Mouse (Mus musculus): ENCODE data around the gene 4930518I15Rik.
A peak's percentile ranks its signal among the peaks of the same experiment; 100 is the strongest.
"Not testable (repeated sequence)": the region's sequence is repeated elsewhere in the genome, so short reads cannot be mapped to it uniquely, and the experiment has no call there.

4930518I15Rik gene

DNA sequence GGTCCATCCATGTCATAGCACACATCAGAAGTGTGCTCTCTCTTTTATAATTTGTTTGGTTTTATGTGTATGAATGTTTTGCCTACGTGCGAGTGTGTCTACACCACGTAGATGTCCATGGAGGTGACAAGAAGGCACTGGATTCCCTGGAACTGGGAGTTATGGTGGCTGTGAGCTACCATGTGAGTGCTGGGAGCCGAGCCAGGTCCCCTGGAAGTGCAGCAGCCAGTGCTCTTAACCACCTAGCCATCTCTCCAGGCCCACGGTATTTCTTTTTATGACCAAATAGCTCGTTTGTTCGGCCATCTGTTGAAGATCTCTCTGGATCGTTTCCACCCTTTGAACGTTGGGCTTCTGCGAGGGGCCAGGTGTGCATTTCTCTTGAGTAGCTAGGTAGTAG lies 14.4 kb downstream of the 4930518I15Rik start:
- DNase-seq (ENCODE audit: low read depth, low spot score), result no peak

DNA sequence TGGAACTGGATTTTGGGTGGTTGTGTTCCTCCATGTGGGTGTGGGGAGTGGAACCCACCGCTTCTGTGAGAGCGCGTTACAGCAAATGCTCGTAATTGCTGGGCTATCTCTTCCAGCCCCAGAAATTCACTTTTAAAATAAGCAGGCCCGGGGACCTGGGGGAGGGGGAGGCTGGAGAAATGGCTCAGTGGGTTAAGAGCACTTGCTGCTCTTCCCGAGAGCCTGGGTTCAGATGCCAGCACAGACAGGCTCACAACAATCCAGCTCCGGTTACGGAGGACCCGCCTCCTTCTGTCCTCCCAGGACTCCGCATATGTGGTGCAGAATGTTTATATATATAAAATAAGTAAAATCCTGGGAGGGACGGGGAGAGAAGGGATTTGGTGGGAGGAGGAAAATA lies 15.0 kb downstream of the 4930518I15Rik start:
- no peak for DNase-seq (ENCODE audit: low read depth, low spot score)

DNA sequence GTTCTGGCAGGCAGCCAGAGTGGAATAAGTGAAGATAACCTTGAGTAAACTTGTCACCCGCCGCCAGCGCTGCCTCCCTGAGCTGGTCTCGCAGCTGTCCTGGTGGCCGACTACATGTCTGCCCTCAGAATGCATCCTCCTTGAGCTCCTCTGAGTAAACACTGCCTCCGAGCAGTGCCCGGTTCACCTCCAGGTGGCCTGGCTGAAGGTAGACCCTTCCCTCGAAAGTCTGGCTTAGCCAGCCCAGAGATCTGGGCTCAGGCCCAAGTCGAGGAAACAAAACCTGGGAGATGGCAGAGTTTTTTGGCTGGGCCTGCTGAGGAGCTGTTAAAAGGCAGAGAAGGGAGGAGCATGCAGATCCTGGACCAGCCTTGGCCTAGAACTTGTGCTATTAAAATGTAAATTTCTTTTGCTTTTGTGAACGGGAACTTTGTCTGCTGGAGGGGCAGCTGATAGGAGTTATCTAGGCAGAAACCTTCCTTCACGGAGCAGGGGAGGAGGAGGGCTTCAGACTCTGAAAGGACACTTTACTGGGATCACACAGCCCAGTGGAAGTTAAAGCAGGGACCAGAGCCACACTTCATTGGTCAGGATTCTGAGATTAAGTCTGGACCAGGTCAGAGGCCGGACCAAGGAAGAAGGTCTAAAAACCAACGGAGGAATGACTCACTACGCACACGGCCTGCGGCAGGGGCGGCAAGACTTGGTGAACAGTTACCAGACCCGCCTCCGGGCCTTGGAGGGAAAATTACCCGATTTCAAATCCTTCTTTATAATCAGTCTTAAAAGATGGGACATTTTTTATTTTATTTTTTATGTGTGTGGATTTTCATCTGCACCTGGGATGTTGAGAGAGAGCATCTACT lies 15.7 kb downstream of the 4930518I15Rik start:
- no peak for DNase-seq (ENCODE audit: low read depth, low spot score)

DNA sequence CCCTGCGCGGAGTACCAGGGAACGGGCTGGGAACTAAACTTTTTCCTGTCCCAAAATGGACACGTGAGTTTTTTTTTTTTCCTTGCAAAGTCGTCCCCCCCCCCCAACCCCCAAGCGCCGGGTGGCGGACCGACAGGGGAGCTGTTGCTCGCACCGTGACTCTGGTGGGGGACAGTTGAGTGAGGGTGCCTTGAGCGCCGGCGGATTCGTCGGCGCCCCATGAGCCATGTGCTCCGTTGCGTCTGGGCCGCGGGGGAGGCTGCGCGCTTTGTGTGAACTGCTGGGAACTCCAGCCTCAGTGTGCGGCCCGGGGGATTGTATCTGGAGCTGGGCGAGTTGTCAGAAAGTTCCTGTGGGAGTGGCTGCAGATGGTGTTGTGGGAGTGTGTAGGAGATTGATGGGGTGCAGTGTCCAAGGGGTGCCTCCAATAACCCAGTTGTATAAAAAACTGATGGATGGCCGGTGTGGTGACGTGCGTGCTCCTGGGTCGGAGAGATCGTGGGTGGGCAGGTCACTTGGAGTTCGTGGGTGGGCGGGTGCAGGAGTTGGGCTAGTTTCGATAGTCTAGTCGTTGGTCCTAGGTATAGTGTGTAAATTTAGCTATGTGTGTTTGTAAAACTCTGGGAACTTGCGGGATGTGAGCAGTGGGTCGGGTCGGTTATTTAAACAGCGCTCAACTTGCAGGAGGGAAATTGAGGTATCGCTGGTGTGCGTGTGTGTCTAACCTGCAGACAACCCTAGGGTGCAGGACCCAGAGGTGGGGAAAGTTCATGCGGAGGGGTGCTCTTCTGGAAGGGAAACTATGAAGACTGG lies 16.5 kb downstream of the 4930518I15Rik start:
- DNase-seq (ENCODE audit: low read depth, low spot score), result no peak

DNA sequence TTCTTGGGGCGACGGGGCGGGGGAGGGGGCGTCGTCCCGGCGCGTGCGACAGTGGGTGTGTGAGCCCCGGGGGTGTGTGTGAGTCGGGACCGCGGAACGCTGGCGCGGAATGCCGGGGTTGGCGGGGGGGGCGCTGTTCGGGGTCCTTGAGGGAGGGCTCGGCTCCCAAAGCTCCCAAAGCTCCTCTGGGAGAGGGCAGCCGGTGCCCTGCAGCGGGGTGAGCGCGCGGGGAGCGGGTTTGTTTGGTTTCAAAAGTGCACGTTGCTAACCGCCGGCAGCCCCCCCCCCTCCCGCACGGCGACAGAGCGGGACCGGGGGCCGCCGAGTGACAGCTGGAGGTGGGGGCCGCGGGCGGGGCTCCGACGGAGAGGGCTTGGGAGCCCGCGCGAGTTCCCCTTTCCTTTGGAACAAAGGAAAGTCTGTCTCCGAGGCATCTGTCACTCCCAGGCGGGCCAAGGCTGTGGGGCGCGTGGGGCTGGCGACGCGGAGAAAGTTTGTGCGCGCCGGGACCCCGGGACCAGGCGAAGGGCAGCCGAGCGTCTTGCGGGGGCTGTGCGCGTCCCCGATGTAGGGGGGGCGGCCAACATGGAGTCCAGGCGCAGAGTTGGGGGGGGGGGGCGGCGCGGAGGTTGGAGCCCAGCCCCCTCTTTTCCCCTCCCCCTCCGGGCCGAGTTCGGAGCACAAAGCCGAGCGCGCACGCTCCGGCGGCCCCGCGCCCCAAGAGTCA lies 17.3 kb downstream of the 4930518I15Rik start:
- no peak for DNase-seq (ENCODE audit: low read depth, low spot score)

DNA sequence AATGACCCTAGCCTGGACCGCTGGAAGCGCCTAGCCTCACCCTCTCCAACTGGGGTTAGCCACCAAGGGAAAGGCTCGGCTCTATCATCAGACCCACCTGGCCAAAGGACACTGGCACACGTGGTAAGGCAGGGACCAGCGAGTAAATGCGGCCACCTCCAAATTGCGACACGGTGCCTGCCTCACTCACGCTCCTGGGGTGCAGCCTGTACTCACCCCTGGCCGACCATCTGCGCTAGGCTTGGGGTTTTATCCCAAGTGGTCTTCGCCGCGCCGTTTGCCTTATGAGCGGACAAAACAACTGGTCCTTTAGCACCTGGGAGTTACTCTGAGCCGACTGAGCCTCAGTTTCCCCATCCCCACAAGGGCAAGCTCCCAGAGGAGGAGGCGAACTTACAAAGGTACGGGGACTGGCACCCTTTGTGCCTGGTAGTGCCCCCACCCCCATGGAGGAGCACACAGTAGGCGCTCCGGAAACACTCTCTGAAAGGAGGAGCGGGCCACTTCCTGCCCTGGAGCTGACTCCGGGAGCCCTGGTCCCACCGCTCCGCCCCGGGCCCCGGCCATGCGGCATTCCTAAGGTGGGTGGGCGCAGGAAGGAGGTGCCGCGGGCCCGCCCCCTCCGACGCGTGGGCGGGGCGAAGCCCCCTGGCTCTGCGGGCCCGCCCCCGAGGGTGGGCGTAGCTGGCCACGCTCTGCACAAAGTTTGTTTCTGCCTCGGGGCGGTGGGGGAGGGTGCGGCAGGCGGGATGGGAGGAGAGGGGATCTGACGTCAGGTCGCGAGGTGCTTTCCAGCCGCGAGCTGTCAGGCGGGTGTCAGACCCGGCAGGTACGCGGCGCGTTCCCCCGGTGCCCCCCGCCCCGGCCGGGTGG lies 18.2 kb downstream of the 4930518I15Rik start, which contains the start of gene Tgif2:
TSS of gene Tgif2 (plus strand) at position 689 of the 873 bp plus-strand sequence.
- peak; percentile 92 for DNase-seq (ENCODE audit: low read depth, low spot score)

DNA sequence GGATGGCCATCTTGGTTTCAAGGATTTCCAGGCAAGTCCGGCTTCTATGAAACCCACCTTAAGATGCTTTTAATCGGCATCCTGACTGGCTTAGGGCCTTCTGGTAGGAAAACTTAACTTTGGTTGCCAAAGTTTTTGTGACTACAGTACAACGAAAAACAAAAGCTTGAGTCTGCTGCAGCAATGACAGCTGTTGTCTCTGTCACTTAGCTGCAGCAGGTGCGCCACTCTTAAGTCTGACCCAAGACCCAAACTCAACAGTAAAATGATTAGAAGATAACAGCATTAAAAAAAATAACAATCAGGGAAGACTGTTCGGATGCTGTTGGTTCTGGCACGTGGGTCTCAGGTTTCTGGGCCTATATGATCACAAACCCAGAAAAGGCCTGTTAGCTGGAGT lies 18.9 kb downstream of the 4930518I15Rik start:
- no peak for DNase-seq (ENCODE audit: low read depth, low spot score)

DNA sequence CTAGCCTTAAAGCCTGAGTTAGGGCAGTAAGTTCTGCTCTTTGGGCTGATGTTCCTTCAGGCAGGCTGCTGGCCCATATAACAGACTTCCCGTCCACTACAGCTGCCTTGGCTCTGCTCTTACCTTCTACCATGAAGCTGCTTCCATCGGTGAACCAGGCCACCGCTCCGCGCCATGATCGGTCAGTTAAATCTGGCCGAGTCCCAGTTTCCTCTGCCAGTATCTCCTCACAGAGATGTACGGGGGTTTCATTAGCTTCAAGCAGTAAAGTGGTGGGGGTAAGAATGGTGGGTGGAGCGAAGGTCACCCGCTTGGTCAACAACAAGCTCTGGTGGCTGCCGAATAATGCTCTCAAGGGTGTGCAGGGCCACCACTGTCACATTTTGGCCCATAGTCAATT lies 23.4 kb downstream of the 4930518I15Rik start:
- DNase-seq (ENCODE audit: low read depth, low spot score), result no peak

DNA sequence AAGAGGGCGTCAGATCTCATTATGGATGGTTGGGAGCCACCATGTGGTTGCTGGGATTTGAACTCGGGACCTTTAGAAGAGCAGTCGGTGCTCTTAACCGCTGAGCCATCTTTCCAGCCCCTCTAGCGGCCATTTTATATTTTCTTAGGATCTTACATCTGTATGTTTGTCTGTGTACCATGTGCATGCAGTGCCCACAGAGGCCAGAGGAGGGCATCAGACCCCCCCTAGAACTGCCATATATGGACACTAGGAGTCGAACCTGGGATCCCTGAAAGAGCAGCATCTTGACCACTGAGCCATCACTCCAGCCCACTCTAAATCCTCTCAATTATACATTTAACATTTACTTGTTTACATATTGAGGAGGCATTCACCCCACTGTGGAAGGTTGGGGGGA lies 32.6 kb downstream of the 4930518I15Rik start:
- DNase-seq (ENCODE audit: low read depth, low spot score), result not testable (repeated sequence)

DNA sequence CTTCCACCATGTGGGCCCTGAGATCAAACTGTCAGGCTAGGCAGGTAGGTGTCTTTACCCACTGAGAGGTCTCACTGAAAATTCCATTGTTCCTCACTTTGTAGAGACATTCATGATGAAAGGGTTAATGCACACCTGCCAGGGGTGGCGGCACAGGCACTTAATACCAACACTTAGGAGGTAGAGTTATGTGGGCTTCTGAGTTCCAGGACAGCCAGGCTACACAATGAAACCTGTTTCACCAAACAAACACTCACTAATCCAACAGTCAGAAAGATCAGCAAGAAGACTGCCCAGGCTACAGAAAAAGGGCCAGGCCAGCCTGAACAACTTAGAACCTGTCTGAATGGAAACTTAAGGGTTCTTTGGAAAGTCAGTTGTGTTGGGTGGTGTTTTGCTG lies 41.6 kb downstream of the 4930518I15Rik start:
- DNase-seq (ENCODE audit: low read depth, low spot score), result no peak

DNA sequence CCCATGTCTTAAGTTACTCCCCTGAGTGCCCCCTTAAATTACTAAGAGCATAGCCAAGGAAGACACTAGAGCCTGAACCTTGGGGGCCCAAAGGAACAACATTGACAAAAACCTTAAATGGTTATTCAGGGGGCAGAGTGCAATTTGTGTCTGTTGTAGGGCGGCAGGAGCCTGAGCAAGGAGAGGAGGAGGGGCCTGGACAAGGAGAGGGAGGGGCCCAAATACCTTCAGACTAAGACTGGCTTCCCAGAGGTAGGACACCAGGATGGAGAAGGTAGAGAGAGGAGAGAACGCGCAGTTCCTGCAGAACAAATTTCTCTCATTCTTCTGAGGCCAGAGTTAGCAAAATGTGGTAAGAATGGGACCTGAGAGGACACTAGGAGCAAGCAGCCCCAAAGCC lies 42.3 kb downstream of the 4930518I15Rik start:
- no peak for DNase-seq (ENCODE audit: low read depth, low spot score)

DNA sequence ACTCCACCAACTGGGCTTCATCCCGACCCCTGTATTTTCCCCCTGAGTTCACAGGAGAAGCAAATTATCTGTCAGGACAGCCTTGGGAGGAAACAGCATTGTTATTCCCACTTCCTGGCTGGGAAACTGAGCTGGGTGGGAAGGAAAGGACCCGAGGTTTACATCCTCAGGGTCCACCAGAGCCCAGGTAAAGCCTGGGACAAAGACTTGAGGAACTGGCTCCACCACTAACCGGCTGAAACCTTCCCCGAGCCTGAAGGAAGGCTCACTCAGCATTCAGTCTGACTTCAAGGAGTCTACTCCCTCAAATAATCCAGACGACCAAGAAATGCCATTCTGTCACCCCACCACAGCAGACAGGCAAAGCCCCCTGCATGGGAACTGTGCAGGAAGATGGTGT lies 42.9 kb downstream of the 4930518I15Rik start:
- DNase-seq (ENCODE audit: low read depth, low spot score), result no peak

DNA sequence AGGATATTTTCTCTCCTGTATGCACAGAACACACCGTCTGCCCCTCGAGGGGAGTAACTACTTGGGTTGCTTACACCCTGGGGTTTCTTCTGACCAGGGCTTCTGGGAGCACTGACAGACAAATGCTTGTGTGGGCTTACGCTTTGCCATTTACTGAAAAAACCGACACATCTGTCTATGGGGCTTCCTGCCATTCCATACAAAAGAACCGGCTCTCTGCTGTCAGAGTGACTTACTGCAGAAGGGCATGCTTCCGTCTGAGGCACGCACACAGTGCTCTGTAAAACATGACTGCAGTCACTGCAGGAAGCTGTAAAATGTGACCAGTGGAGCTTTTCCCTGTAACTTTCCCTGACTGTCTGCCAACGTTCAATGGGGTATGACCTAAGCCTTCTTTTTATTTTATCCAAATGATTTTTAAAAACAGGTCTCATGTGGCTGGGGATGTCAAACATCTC lies 43.4 kb downstream of the 4930518I15Rik start:
- peak; percentile 27 for DNase-seq (ENCODE audit: low read depth, low spot score)

DNA sequence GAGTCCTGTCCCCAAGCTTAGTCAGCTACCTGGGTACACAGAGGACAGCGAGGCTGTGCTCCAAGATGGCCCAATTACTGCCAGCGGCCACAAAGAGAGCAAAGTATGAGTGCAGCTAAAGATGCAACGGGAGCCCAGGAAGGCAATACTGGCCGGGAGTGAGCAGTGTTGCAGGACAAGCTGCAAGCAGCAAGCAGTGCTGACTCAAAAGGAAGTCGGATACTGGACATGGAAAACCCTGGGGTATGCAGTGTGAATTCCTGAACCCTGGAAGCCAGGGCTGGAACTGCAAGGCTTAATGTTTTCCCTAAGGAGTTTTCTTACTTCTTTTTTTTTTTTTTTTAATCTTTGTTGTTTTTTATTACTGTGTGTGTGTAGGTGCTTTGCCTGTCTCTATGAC lies 46.2 kb downstream of the 4930518I15Rik start:
- no peak for DNase-seq (ENCODE audit: low read depth, low spot score)

DNA sequence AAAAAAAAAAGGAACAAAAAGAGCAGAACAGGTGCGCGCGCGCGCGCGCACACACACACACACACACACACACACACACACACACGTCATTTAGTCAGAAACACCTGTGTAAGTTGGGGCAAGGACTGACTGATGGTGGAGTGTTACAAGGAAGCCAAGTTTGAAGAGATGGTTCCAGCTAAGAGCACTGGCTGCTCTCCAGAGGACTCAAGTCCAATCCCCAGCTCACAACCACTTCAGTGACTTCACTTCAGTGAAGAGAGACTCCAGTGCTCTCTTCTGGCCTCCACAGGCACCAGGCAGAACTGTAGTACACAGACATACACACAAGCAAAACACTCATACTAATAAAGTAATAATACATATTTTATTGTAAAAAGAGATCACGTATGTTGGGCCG lies 47.0 kb downstream of the 4930518I15Rik start:
- DNase-seq (ENCODE audit: low read depth, low spot score), result no peak

DNA sequence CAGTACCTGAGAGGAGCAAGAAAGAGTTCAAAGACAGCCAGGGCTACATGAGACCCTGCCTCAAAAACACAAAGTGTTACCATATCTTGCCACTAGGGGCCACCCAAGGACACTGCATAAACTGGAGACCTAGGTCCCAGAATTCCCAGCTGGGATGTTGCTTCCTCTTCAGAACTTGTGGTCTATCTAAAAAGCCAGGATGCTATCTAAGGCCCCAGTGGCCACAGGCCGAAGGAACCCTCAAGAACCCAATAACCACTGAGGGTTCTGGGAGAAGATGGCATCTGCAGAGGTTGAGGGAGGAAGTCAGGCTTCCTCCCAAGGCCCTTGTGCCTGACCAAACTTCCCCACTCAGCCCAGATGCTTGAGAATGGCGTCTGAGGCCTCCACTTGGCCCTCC lies 48.2 kb downstream of the 4930518I15Rik start:
- DNase-seq (ENCODE audit: low read depth, low spot score), result peak; percentile 63

DNA sequence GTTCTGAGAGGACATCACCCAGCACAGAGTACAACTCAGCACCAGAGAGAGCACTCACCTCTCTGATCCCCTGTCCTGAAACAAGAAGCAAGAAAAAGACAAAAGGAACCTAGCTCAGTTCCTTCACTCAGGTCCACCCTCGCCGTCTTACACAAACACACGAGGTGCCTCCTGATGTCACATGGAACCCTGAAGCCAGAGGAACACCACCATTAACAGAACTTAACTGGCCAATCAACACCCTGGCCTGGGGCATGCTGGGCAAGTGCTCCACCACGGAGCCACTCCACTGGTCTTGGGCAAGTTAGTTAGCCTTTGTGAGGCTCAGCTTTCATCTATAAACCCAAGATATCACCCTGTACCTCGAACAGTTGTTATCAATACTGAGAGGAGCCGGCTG lies 50.9 kb downstream of the 4930518I15Rik start:
- no peak for DNase-seq (ENCODE audit: low read depth, low spot score)
